Mouse (Mus musculus): ENCODE data around the gene Olfr195. TPM values are rescaled to one million over a fixed set of nuclear protein-coding genes. Genes with fewer than 3 reads are reported as not detected.
"Not testable (repeated sequence)": the region's sequence is repeated elsewhere in the genome, so short reads cannot be mapped to it uniquely, and the experiment has no call there.

The Olfr195 gene
- polyA plus RNA-seq (2015; fragmentation: Nextera tagmentation; extraction: Ambion mirVana) = not detected in 2 replicates

DNA sequence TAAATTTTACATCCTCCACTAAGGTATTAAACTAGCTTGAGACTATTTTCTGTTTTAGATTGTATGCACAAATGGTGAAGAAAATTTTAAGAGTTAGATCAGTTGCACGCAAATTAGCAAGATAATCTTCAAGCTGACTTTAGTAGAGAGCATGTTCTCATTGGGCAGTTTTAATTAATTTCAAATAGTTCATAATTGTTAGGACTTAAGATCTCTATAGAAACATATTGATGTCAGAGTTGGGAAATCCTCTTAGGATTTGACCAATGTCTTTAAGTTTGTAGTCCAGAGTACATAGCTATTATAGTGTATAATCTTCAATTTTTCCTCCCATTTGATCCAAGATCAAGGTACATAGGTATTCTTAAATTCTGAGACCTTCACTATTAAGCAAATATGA, at the start of gene Olfr195:
Gene Olfr195, plus strand, starts transcription at position 301 of the 400 bp plus-strand sequence.
- no peaks in the 10 kb centered on the region for H3K36me3 ChIP-seq (ENCODE audit: insufficient read depth, low read length)
- H3K4me2 ChIP-seq (replicated peaks; ENCODE audit: low read depth, low read length) = no peak within 1 kb of the TSS
- no peaks in the 10 kb centered on the region for H3K9me3 ChIP-seq (ENCODE audit: low read length)
- no peak for ATAC-seq (ENCODE audit: low FRiP score, low TSS enrichment)
- 93% methylated on average over 1 of the region's 1 CpGs for WGBS
- no peak within 1 kb of the TSS for H3K4me3 ChIP-seq (ENCODE audit: low read length)
- H3K4me1 ChIP-seq (ENCODE audit: insufficient read depth, low read length) = no peaks in the 10 kb centered on the region
- no peak within 1 kb of the TSS for H3K27ac ChIP-seq (ENCODE audit: low read length)
- H3K9ac ChIP-seq (replicated peaks; ENCODE audit: low read length) = no peak within 1 kb of the TSS
- no peaks in the 10 kb centered on the region for H3K27me3 ChIP-seq (ENCODE audit: insufficient read depth, low read length)

DNA sequence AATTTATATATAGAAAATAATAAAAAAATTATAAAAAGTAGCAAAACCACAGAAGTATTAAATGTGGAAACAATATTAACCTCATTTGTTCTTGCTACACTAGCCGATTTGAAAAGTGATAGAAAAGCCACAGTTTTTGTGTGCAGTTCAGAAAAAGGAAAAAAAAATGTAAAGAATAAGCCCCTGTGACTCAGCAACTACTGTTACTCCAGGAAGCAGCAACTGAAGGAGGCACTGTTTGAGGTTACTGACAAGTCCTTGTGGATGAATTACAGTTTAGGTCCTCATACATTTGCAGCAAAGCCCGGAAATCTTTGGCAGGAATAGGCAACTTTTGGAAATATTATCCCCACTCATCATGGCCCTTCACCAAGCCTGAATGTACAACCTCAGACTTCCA, 41.5 kb upstream of the Olfr195 start:
- Histone ChIP-seq H3K27me3 (ENCODE audit: insufficient read depth, low read length) (no peaks in the 10 kb centered on the region), H3K9me3 (ENCODE audit: low read length) (no peaks in the 10 kb centered on the region), H3K4me2 (replicated peaks; ENCODE audit: low read depth, low read length) (no peak overlapping the region), H3K36me3 (ENCODE audit: insufficient read depth, low read length) (no peaks in the 10 kb centered on the region), H3K9ac (replicated peaks; ENCODE audit: low read length) (no peak overlapping the region), H3K4me3 (ENCODE audit: low read length) (no peak overlapping the region), H3K27ac (ENCODE audit: low read length) (no peak overlapping the region), H3K4me1 (ENCODE audit: insufficient read depth, low read length) (no peaks in the 10 kb centered on the region)
- ATAC-seq (ENCODE audit: low FRiP score, low TSS enrichment) = no peak
- 82% methylated on average over 2 of the region's 2 CpGs for WGBS

DNA sequence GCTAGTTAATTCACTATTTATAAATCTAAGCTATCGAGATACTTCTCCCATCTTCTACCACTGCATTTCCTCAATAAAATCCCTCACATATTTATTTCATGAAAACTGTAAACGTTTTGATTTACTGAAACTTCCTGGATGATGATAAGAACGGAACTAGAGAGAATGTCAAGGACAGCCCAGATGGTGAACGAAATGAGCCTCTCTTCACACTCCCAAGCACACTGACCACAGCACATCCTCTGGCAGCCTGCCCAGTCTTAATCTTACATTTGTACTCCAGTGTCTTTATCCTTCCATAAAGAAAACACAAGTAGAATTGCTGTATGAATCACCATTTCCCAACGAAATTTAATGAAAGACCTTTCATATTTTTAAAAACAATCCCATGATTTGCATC, 38.3 kb upstream of the Olfr195 start:
- not testable (repeated sequence) for H3K27ac ChIP-seq (ENCODE audit: low read length); ATAC-seq (ENCODE audit: low FRiP score, low TSS enrichment); H3K4me3 ChIP-seq (ENCODE audit: low read length); H3K9ac ChIP-seq (replicated peaks; ENCODE audit: low read length); H3K4me2 ChIP-seq (replicated peaks; ENCODE audit: low read depth, low read length); H3K27me3 ChIP-seq (ENCODE audit: insufficient read depth, low read length); H3K9me3 ChIP-seq (ENCODE audit: low read length); H3K4me1 ChIP-seq (ENCODE audit: insufficient read depth, low read length); H3K36me3 ChIP-seq (ENCODE audit: insufficient read depth, low read length)
- 56% methylated on average over 5 of the region's 5 CpGs for WGBS

DNA sequence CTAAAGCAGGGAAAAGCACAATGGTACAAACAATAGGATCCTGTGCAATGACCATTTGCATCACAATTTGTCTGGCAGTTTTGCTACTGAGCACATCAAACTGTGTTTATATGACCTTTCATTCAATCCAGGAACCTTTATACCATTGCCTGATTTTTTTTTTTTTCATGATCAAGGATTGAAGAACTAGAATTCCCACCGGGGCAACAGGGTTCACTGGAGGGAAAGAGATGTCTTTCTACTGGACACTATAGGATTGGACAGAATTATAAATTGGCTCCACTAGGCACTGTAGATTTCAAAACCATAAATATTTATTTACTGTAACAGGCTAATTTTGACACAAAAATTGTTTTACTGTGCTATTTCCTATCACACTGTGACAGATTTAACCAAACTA, 35.1 kb upstream of the Olfr195 start, which contains the start of gene Olfr193:
Gene Olfr193, minus strand, starts transcription at position 101 of the 400 bp plus-strand sequence.
- H3K36me3 ChIP-seq (ENCODE audit: insufficient read depth, low read length) = no peaks in the 10 kb centered on the region
- H3K9ac ChIP-seq (replicated peaks; ENCODE audit: low read length) = no peak within 1 kb of the TSS
- 91% methylated on average over 1 of the region's 1 CpGs for WGBS
- H3K9me3 ChIP-seq (ENCODE audit: low read length) = 0 out of 2 replicates have a peak, but pooled peaks cover 2% of the 10 kb centered on the region
- no peaks in the 10 kb centered on the region for H3K27me3 ChIP-seq (ENCODE audit: insufficient read depth, low read length)
- H3K27ac ChIP-seq (ENCODE audit: low read length) = no peak within 1 kb of the TSS
- H3K4me3 ChIP-seq (ENCODE audit: low read length) = no peak within 1 kb of the TSS
- no peak for ATAC-seq (ENCODE audit: low FRiP score, low TSS enrichment)
- no peak within 1 kb of the TSS for H3K4me2 ChIP-seq (replicated peaks; ENCODE audit: low read depth, low read length)
- no peaks in the 10 kb centered on the region for H3K4me1 ChIP-seq (ENCODE audit: insufficient read depth, low read length)

DNA sequence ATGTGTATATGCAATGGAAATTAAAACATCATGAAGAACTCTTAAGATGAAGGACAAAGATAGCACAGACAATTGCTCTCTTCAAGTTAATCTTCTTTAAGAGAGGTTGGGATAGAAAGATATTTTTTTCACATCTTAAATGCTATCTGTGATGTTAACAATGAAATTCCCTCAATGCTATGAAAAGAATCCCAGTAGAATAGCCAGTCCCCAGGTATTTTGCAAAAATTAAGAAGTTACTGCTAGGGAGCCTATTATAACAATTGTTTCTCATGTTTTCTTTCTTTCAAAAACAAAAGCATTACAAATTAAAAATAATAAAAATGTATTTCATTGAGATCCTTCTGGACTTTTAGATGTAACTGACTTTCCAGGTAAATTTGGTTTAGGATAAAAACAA, 25.9 kb upstream of the Olfr195 start, which contains the start of gene Olfr194:
Gene Olfr194, minus strand, starts transcription at position 101 of the 400 bp plus-strand sequence.
- no peak for ATAC-seq (ENCODE audit: low FRiP score, low TSS enrichment)
- H3K27ac ChIP-seq (ENCODE audit: low read length) = no peak within 1 kb of the TSS
- H3K27me3 ChIP-seq (ENCODE audit: insufficient read depth, low read length) = no peaks in the 10 kb centered on the region
- no peak within 1 kb of the TSS for H3K4me3 ChIP-seq (ENCODE audit: low read length)
- H3K36me3 ChIP-seq (ENCODE audit: insufficient read depth, low read length) = no peaks in the 10 kb centered on the region
- H3K9ac ChIP-seq (replicated peaks; ENCODE audit: low read length) = no peak within 1 kb of the TSS
- H3K4me2 ChIP-seq (replicated peaks; ENCODE audit: low read depth, low read length) = no peak within 1 kb of the TSS
- H3K4me1 ChIP-seq (ENCODE audit: insufficient read depth, low read length) = no peaks in the 10 kb centered on the region
- H3K9me3 ChIP-seq (ENCODE audit: low read length) = 0 out of 2 replicates have a peak, but pooled peaks cover 3% of the 10 kb centered on the region

DNA sequence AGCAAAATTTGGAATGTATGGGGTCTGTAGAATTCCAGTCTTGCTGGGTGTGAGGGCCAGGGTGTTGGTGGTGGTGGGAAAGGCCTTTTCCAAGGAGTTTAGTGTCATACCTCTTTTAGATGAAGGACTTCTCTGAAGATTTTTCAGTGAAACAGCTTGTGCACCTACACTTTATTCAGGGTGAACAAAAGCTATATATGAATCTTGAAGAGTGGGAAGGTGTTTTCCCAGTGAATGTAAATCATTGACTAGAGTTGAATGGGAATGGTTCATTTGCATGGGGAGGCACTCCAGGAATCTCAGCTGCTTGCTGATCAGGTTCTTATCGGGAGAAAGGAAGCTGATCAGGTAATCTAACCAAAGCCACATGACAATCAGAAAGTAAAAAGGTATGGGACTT, 16.1 kb upstream of the Olfr195 start:
- Histone ChIP-seq H3K9me3 (ENCODE audit: low read length) (peaks cover 3% of the 10 kb centered on the region; the same call in 1 of the 2 replicates), H3K4me1 (ENCODE audit: insufficient read depth, low read length) (no peaks in the 10 kb centered on the region), H3K9ac (replicated peaks; ENCODE audit: low read length) (no peak overlapping the region), H3K27me3 (ENCODE audit: insufficient read depth, low read length) (no peaks in the 10 kb centered on the region), H3K36me3 (ENCODE audit: insufficient read depth, low read length) (no peaks in the 10 kb centered on the region), H3K27ac (ENCODE audit: low read length) (no peak overlapping the region), H3K4me2 (replicated peaks; ENCODE audit: low read depth, low read length) (no peak overlapping the region), H3K4me3 (ENCODE audit: low read length) (no peak overlapping the region)
- WGBS = 78% methylated on average over 1 of the region's 1 CpGs
- ATAC-seq (ENCODE audit: low FRiP score, low TSS enrichment) = no peak

DNA sequence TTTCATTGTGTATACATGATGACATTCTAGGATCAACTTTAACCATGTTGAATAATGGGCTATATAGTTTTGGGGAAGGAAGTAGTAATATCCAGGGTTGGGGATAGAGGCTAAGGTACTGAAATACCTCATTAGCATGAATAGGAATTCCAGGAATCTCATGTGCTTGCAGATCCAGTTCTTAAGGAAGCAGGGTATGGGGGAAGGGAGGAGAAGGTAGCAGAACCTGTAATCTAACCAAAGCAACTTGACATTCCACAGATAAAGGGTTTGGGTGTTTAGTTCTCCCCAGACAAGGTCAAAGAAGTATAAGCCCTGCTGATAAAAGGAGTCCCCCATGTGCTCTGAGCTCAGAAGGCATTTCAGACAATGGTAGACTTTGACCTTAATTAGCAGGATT, 5.7 kb upstream of the Olfr195 start:
- Histone ChIP-seq H3K4me3 (ENCODE audit: low read length) (no peak overlapping the region), H3K4me1 (ENCODE audit: insufficient read depth, low read length) (no peaks in the 10 kb centered on the region)

DNA sequence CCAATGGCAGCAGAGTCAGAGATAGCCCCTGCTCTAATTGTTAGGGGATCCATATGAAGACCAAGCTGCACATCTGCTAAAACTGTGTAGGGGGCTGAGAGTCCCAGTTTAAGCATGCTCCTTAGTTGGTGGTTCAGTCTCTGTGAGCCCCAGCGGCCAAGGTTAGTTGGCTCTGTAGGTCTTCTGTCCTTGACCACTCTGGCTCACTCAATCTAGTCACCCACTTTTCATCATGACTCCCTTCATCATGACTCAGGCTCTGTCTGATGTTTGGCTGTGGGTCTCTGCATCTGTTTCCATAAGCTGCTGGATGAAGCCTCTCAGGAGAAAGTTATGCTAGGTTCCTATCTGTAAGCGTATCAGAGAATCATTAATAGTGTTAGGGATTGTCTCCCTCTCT, 5.2 kb downstream of the Olfr195 start:
- H3K4me1 ChIP-seq (ENCODE audit: insufficient read depth, low read length) = no peaks in the 10 kb centered on the region
- H3K9ac ChIP-seq (replicated peaks; ENCODE audit: low read length) = no peak overlapping the region
- H3K36me3 ChIP-seq (ENCODE audit: insufficient read depth, low read length) = no peaks in the 10 kb centered on the region
- H3K9me3 ChIP-seq (ENCODE audit: low read length) = no peaks in the 10 kb centered on the region
- 83% methylated on average over 2 of the region's 2 CpGs for WGBS
- ATAC-seq (ENCODE audit: low FRiP score, low TSS enrichment) = no peak
- H3K27me3 ChIP-seq (ENCODE audit: insufficient read depth, low read length) = no peaks in the 10 kb centered on the region
- no peak overlapping the region for H3K4me2 ChIP-seq (replicated peaks; ENCODE audit: low read depth, low read length)
- no peak overlapping the region for H3K4me3 ChIP-seq (ENCODE audit: low read length)
- no peak overlapping the region for H3K27ac ChIP-seq (ENCODE audit: low read length)

More for the DNA sequence above, 5.7 kb upstream of the Olfr195 start:
- ATAC-seq (ENCODE audit: low FRiP score, low TSS enrichment) = no peak
- H3K36me3 ChIP-seq (ENCODE audit: insufficient read depth, low read length) = no peaks in the 10 kb centered on the region
- no peaks in the 10 kb centered on the region for H3K9me3 ChIP-seq (ENCODE audit: low read length)
- no peaks in the 10 kb centered on the region for H3K27me3 ChIP-seq (ENCODE audit: insufficient read depth, low read length)
- H3K27ac ChIP-seq (ENCODE audit: low read length) = no peak overlapping the region
- no peak overlapping the region for H3K4me2 ChIP-seq (replicated peaks; ENCODE audit: low read depth, low read length)
- H3K9ac ChIP-seq (replicated peaks; ENCODE audit: low read length) = no peak overlapping the region

DNA sequence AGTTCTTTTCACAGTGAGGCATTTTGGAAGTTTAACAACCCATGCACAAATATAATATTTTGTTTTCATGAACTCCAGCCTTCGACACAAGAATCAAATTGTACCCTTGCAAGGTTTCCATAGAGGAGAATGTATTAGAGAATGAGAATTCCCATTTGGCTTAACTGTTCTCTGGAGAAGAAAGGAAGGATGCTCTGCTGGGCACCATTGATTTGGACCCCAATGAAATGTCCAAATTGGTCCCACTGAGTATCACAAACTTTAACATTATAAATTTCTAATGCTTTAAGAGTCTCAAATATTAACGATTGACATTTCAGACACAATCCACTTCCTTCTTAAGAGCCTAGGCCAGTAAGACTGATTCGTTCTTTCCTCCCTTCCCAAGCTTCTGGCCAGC, 23.5 kb downstream of the Olfr195 start, which contains the start of gene Olfr196:
Gene Olfr196, minus strand, starts transcription at position 101 of the 400 bp plus-strand sequence.
- no peaks in the 10 kb centered on the region for H3K4me1 ChIP-seq (ENCODE audit: insufficient read depth, low read length)
- no peak for ATAC-seq (ENCODE audit: low FRiP score, low TSS enrichment)
- H3K36me3 ChIP-seq (ENCODE audit: insufficient read depth, low read length) = no peaks in the 10 kb centered on the region
- WGBS = 76% methylated on average over 3 of the region's 3 CpGs
- H3K27me3 ChIP-seq (ENCODE audit: insufficient read depth, low read length) = no peaks in the 10 kb centered on the region
- no peak within 1 kb of the TSS for H3K4me2 ChIP-seq (replicated peaks; ENCODE audit: low read depth, low read length)
- no peak within 1 kb of the TSS for H3K9ac ChIP-seq (replicated peaks; ENCODE audit: low read length)
- H3K27ac ChIP-seq (ENCODE audit: low read length) = no peak within 1 kb of the TSS
- H3K9me3 ChIP-seq (ENCODE audit: low read length) = no peaks in the 10 kb centered on the region
- no peak within 1 kb of the TSS for H3K4me3 ChIP-seq (ENCODE audit: low read length)
